Mouse (Mus musculus) neural tube, embryonic 13.5 days (tissue): ENCODE measurements around the gene Flnb. TPM values are rescaled to one million over a fixed set of nuclear protein-coding genes. Genes with fewer than 3 reads are reported as not detected.

ENCODE experiments used
- ATAC-seq: fragments of 200-750 bp; cut with Nextera tagmentation; 2 replicates; pipeline ENCODE4 v1.8.0; 2017; ENCODE audit warnings: low read depth, mild to moderate bottlenecking, moderate TSS enrichment, moderate library complexity
- H3K27ac ChIP-seq: fragments of 300-500 bp; sonication (generic); replicated peaks from 2 replicates; pipeline ENCODE4 v1.5.1; 2015; ENCODE audit warnings: moderate library complexity, mild to moderate bottlenecking, inconsistent platforms
- H3K27me3 ChIP-seq: fragments of 300-500 bp; sonication (generic); 2 replicates; pipeline ENCODE4 v1.6.1; 2015; ENCODE audit warnings: mild to moderate bottlenecking, inconsistent platforms
- H3K36me3 ChIP-seq: fragments of 300-500 bp; sonication (generic); 2 replicates; pipeline ENCODE4 v1.6.1; 2015; ENCODE audit warnings: mild to moderate bottlenecking, inconsistent platforms
- H3K4me1 ChIP-seq: fragments of 300-500 bp; sonication (generic); replicated peaks from 2 replicates; pipeline ENCODE4 v1.6.1; 2015; ENCODE audit warnings: inconsistent platforms
- H3K4me2 ChIP-seq: fragments of 300-500 bp; sonication (generic); 2 replicates; pipeline ENCODE4 v1.6.1; 2015; ENCODE audit warnings: inconsistent platforms, mild to moderate bottlenecking, moderate library complexity
- H3K4me3 ChIP-seq: fragments of 300-500 bp; sonication (generic); 2 replicates; pipeline ENCODE4 v1.5.1; 2015; ENCODE audit warnings: mild to moderate bottlenecking, inconsistent platforms
- H3K9ac ChIP-seq: fragments of 300-500 bp; sonication (generic); 2 replicates; pipeline ENCODE4 v1.6.1; 2015; ENCODE audit warnings: moderate library complexity, mild to moderate bottlenecking, inconsistent platforms
- H3K9me3 ChIP-seq: fragments of 300-500 bp; sonication (generic); 2 replicates; pipeline ENCODE4 v1.6.1; 2016; ENCODE audit warnings: inconsistent platforms
- WGBS: fragments of 180-500 bp; shearing (Covaris S2); methylation state at CpG from one replicate; pipeline ENCODE4 v1.1.7; 2015; 5-methylcytosine and 5-hydroxymethylcytosine counted together
- polyA plus RNA-seq: library from polyadenylated mRNA; unstranded; fragments of >200 nt; fragmentation: Nextera tagmentation; extraction: Ambion mirVana; gene quantifications from 2 replicates; pipeline ENCODE4 v1.2.1, GENCODE M21; 2015

Gene Flnb
- polyA plus RNA-seq, 1 experiment from 2014 or later = 8.2 TPM

GRCm38 (mm10) chr14:7888811-7889651 lies 71.3 kb downstream of the Flnb start:
- Histone ChIP-seq H3K27ac (peak overlapping the region; percentile 91), H3K4me2 (peak overlapping the region; percentile 13), H3K9ac (peak overlapping the region; percentile 49), H3K36me3 (peaks cover 64% of the 10 kb centered on the region), H3K4me1 (peaks cover 42% of the 10 kb centered on the region), H3K9me3 (no peaks in the 10 kb centered on the region), H3K27me3 (no peaks in the 10 kb centered on the region), H3K4me3 (no peak overlapping the region)
- peak; percentile 89 for ATAC-seq
- WGBS = 25% methylated on average over 11 of the region's 11 CpGs

- no peaks in the 10 kb centered on the region for H3K27me3 ChIP-seq
- H3K4me2 ChIP-seq = peak overlapping the region; percentile 13; the same call in 1 of the 2 replicates
- ATAC-seq = peak; percentile 51
- no peak overlapping the region for H3K4me3 ChIP-seq
- H3K4me1 ChIP-seq = peaks cover 42% of the 10 kb centered on the region
- H3K9me3 ChIP-seq = no peaks in the 10 kb centered on the region
- peaks cover 64% of the 10 kb centered on the region for H3K36me3 ChIP-seq
- H3K27ac ChIP-seq = peak overlapping the region; percentile 91
- WGBS = 45% methylated on average over 9 of the region's 9 CpGs
- no peak overlapping the region for H3K9ac ChIP-seq
Observed at GRCm38 (mm10) chr14:7889834-7890233, 72.1 kb downstream of the Flnb start.

- Histone ChIP-seq H3K4me3 (no peak overlapping the region), H3K9me3 (no peaks in the 10 kb centered on the region), H3K36me3 (peaks cover 62% of the 10 kb centered on the region), H3K4me2 (no peak overlapping the region), H3K27me3 (no peaks in the 10 kb centered on the region), H3K27ac (no peak overlapping the region), H3K9ac (no peak overlapping the region), H3K4me1 (peaks cover 47% of the 10 kb centered on the region)
- no peak for ATAC-seq
Observed at GRCm38 (mm10) chr14:7891401-7891800, 73.6 kb downstream of the Flnb start.

DNA sequence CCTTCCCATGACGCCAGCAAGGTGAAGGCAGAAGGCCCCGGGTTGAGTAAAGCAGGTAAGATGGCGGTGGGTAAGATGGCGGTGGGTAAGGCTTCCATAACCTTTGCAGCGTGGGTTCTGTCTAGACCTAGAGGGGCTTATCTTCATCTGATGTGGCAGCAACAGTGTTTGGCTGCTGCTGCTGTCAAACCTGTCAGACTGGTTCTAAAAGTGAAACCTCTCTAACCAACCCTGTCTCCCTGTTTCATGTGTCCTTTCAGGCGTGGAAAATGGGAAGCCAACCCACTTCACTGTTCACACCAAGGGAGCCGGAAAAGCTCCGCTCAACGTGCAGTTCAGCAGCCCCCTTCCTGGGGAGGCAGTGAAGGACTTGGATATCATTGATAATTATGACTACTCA lies 78.4 kb downstream of the Flnb start:
- H3K4me2 ChIP-seq = no peak overlapping the region
- peaks cover 28% of the 10 kb centered on the region for H3K4me1 ChIP-seq
- 0 out of 2 replicates have a peak overlapping the region, but pooled peaks have one; percentile 23 for H3K27ac ChIP-seq
- H3K4me3 ChIP-seq = no peak overlapping the region
- H3K27me3 ChIP-seq = no peaks in the 10 kb centered on the region
- no peak for ATAC-seq
- H3K9me3 ChIP-seq = no peaks in the 10 kb centered on the region
- peaks cover 70% of the 10 kb centered on the region for H3K36me3 ChIP-seq
- 89% methylated on average over 9 of the region's 9 CpGs for WGBS
- H3K9ac ChIP-seq = no peak overlapping the region

- Histone ChIP-seq H3K27ac (no peak overlapping the region), H3K4me2 (no peak overlapping the region), H3K4me1 (peaks cover 34% of the 10 kb centered on the region), H3K27me3 (no peaks in the 10 kb centered on the region), H3K9ac (no peak overlapping the region), H3K36me3 (peaks cover 68% of the 10 kb centered on the region), H3K9me3 (no peaks in the 10 kb centered on the region), H3K4me3 (no peak overlapping the region)
- 63% methylated on average over 1 of the region's 1 CpGs for WGBS
- no peak for ATAC-seq
Observed at GRCm38 (mm10) chr14:7896699-7897098, 78.9 kb downstream of the Flnb start.

- no peak for ATAC-seq
- H3K9me3 ChIP-seq = no peaks in the 10 kb centered on the region
- no peak overlapping the region for H3K4me2 ChIP-seq
- peaks cover 40% of the 10 kb centered on the region for H3K4me1 ChIP-seq
- peaks cover 49% of the 10 kb centered on the region for H3K36me3 ChIP-seq
- H3K9ac ChIP-seq = 0 out of 2 replicates have a peak overlapping the region, but pooled peaks have one; percentile 31
- WGBS = 72% methylated on average over 3 of the region's 3 CpGs
- H3K27me3 ChIP-seq = no peaks in the 10 kb centered on the region
- no peak overlapping the region for H3K4me3 ChIP-seq
- peak overlapping the region; percentile 79 for H3K27ac ChIP-seq
Observed at GRCm38 (mm10) chr14:7899986-7900385, 82.2 kb downstream of the Flnb start.

DNA sequence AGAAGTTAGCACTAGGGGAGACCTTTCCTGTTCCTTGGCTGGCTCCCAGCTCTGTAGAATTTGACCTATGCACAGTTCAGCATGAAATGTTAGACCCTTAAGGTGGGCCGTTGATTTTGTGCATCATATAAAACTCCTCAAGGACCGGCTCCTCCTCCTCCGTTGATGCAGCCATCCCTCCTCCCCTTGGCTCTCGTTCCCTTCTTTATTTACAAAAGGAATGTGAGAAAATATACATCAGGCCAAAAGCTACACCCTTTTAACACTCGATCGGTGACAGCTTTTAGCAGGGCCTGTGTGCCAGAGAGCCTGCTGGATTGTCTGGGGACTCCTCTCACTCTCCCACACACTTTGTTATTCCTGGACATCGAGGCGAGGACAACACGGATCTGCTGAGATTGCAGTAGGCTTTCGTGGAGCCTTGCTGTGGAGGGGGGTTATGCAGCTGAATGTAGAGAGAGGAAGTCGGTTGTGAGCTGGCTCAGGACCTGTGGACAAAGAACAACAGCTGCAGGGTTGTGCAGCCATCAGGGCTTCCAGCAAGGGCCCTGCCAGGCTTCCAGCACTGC lies 82.8 kb downstream of the Flnb start:
- peak; percentile 27; the same call in 1 of the 2 replicates for ATAC-seq
- H3K4me2 ChIP-seq = no peak overlapping the region
- 57% methylated on average over 11 of the region's 11 CpGs for WGBS
- H3K9me3 ChIP-seq = no peaks in the 10 kb centered on the region
- H3K9ac ChIP-seq = 0 out of 2 replicates have a peak overlapping the region, but pooled peaks have one; percentile 31
- peaks cover 40% of the 10 kb centered on the region for H3K4me1 ChIP-seq
- no peaks in the 10 kb centered on the region for H3K27me3 ChIP-seq
- peaks cover 51% of the 10 kb centered on the region for H3K36me3 ChIP-seq
- H3K4me3 ChIP-seq = no peak overlapping the region
- peak overlapping the region; percentile 79 for H3K27ac ChIP-seq

GRCm38 (mm10) chr14:7901484-7902240 lies 83.9 kb downstream of the Flnb start:
- Histone ChIP-seq H3K27ac (peak overlapping the region; percentile 79), H3K27me3 (no peaks in the 10 kb centered on the region)
- ATAC-seq = peak; percentile 80

DNA sequence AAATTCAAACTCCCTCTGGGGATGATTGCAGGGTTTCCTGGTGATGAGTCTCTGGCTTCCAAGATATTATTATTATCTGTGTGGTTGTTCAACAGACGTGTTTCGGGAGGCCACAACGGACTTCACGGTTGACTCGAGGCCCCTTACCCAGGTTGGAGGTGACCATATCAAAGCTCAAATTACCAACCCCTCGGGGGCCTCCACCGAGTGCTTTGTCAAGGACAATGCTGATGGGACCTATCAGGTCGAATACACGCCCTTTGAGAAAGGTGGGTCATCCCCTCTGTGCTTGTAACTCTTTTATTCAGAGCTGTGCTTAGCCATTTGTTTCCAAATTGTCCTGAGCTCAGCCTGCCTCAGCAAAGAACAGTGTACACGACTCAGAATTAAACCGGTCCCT lies 89.3 kb downstream of the Flnb start:
- H3K27me3 ChIP-seq = no peaks in the 10 kb centered on the region
- H3K9ac ChIP-seq = no peak overlapping the region
- 85% methylated on average over 11 of the region's 11 CpGs for WGBS
- no peak overlapping the region for H3K4me3 ChIP-seq
- peaks cover 3% of the 10 kb centered on the region for H3K4me1 ChIP-seq
- no peaks in the 10 kb centered on the region for H3K9me3 ChIP-seq
- ATAC-seq = no peak
- H3K36me3 ChIP-seq = peaks cover 79% of the 10 kb centered on the region
- no peak overlapping the region for H3K27ac ChIP-seq
- no peak overlapping the region for H3K4me2 ChIP-seq

More at GRCm38 (mm10) chr14:7901484-7902240, 83.9 kb downstream of the Flnb start:
- Histone ChIP-seq H3K36me3 (peaks cover 53% of the 10 kb centered on the region), H3K4me1 (peaks cover 33% of the 10 kb centered on the region), H3K9ac (no peak overlapping the region), H3K4me3 (no peak overlapping the region), H3K4me2 (no peak overlapping the region), H3K9me3 (no peaks in the 10 kb centered on the region)
- 41% methylated on average over 12 of the region's 12 CpGs for whole genome bisulfite sequencing

- H3K9ac ChIP-seq = no peak overlapping the region
- 75% methylated on average over 10 of the region's 10 CpGs for WGBS
- no peaks in the 10 kb centered on the region for H3K4me1 ChIP-seq
- no peak overlapping the region for H3K27ac ChIP-seq
- H3K4me3 ChIP-seq = no peak overlapping the region
- H3K27me3 ChIP-seq = no peaks in the 10 kb centered on the region
- H3K4me2 ChIP-seq = no peak overlapping the region
- ATAC-seq = no peak
- no peaks in the 10 kb centered on the region for H3K9me3 ChIP-seq
- peaks cover 90% of the 10 kb centered on the region for H3K36me3 ChIP-seq
Observed at GRCm38 (mm10) chr14:7909472-7909871, 91.7 kb downstream of the Flnb start.

DNA sequence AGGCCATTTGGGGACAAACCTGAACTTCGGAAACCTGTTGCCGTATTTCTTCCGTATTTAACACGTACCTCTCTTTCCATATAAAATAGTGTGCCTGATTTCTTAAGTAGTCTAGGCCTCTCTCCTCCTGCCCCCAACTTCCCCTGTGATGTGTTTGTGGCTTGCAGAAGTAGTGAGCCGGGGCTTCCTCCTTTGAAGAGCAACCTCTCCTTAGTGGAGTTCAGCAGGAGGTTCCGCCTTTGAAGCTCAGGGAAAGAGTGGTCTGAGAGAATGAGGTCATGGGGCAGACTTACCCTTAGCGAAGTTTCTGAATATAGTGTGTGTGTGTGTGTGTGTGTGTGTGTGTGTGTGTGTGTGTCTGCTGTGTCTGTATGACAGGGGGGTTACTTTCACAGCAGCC lies 96.1 kb downstream of the Flnb start:
- 0 out of 2 replicates have a peak, but pooled peaks have one; percentile 19 for ATAC-seq
- WGBS = 67% methylated on average over 7 of the region's 7 CpGs

GRCm38 (mm10) chr14:7914461-7914860 lies 96.7 kb downstream of the Flnb start:
- no peak for ATAC-seq

More for the DNA sequence above, 96.1 kb downstream of the Flnb start:
- Histone ChIP-seq H3K4me1 (no peaks in the 10 kb centered on the region), H3K9me3 (no peaks in the 10 kb centered on the region), H3K9ac (no peak overlapping the region), H3K4me2 (no peak overlapping the region), H3K27ac (no peak overlapping the region), H3K27me3 (no peaks in the 10 kb centered on the region), H3K36me3 (peaks cover 93% of the 10 kb centered on the region), H3K4me3 (no peak overlapping the region)

More at GRCm38 (mm10) chr14:7914461-7914860, 96.7 kb downstream of the Flnb start:
- H3K36me3 ChIP-seq = peaks cover 93% of the 10 kb centered on the region
- no peaks in the 10 kb centered on the region for H3K27me3 ChIP-seq
- H3K4me1 ChIP-seq = no peaks in the 10 kb centered on the region
- H3K4me3 ChIP-seq = no peak overlapping the region
- H3K4me2 ChIP-seq = no peak overlapping the region
- H3K27ac ChIP-seq = no peak overlapping the region
- WGBS = 81% methylated on average over 4 of the region's 4 CpGs
- no peaks in the 10 kb centered on the region for H3K9me3 ChIP-seq
- H3K9ac ChIP-seq = no peak overlapping the region
